Mouse (Mus musculus): ENCODE results near the gene Atg14. TPM values are rescaled to one million over a fixed set of nuclear protein-coding genes. Genes with fewer than 3 reads are reported as not detected.
"Not testable (repeated sequence)": the region's sequence is repeated elsewhere in the genome, so short reads cannot be mapped to it uniquely, and the experiment has no call there.

The Atg14 gene
- 8.4 and 8.7 TPM in 2 replicates for polyA plus RNA-seq (2012; rRNA removed)

GRCm38 (mm10) chr14:47570549-47570948 lies at the start of gene Atg14:
TSS of gene Atg14 (minus strand) at chr14:47570649.
- DNase-seq (ENCODE audit: low read depth): not testable (repeated sequence)

- DNase-seq (ENCODE audit: low read depth): no peak
Measured at GRCm38 (mm10) chr14:47618891-47619290, 48.4 kb upstream of the Atg14 start.

DNA sequence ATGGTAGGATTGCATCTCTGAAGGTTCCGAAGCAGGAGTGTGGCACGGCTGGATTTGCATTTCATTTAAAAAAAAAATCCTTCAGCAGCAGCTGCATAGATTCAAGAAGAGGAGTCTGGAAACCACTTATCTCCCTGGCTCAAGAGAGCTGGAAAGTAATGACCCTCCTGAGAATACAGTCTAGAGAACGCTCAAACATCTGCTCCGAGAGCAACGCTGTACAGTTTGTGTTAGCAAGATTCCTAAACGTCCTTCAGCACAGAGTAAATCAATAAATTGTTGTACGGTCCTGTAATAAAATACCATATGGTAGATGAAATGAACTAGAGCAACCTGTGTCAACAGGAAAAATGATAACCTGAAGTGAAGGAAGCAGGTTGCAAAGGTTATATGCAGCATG lies 42.8 kb upstream of the Atg14 start:
- DNase-seq (ENCODE audit: low read depth): no peak

DNA sequence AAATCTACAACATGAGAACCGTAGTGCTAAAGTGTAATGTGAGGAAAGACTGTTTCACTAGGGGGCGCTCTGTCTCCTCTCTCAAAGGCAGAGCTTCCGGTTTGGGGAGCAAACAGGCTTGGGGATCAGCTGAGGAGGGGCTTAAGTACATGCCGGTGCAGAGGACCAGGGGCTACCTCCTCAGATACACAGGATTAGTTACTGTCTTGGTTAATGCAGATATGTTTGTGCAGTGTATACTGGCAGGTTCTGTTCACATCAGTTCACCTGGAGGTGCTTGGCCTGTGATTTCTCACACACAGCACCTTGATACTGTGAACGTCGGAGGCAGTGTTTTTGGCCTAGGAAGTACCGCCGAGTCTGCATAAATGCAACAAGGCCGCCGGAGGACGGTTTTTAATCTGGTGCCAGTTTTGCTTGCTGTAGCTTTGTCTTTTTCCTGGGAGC lies 27.5 kb upstream of the Atg14 start:
- peak; percentile 13 for DNase-seq (ENCODE audit: low read depth)

DNA sequence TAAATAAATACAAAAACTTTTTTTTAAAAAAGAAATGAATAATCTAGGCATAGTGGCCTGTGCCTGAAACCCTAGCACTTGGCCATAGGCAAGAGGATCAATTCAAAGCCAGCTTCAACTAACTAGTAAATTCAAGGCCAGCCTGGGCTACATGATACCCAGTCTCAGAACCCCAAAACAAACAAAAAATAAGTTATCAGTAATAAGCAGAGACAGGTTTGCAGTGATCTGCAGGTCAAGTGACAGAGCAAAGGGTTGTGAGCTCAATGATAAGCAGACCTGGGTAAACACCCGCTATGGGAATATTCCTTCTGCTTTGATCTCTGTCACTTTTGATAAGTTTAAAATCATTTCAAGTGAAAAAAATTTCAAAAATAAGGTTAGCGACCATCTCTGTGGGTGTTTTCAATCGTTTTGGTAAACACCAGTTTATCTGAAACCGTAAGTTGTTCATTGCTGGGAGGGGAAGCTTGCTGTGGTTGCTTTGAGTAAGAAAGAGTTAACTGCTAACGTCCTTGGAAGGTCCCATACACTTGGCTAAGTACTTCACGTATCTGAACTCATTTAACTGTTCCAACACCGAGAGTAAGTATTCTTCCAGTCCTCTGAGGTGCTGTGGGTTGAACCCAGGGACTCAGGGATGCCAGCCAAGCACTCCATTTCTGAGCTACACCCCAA lies 24.1 kb upstream of the Atg14 start:
- DNase-seq (ENCODE audit: low read depth): no peak

- DNase-seq (ENCODE audit: low read depth): no peak
Measured at GRCm38 (mm10) chr14:47590391-47590975, 20.0 kb upstream of the Atg14 start.

- no peak for DNase-seq (ENCODE audit: low read depth)
Measured at GRCm38 (mm10) chr14:47589444-47589843, 19.0 kb upstream of the Atg14 start.

DNA sequence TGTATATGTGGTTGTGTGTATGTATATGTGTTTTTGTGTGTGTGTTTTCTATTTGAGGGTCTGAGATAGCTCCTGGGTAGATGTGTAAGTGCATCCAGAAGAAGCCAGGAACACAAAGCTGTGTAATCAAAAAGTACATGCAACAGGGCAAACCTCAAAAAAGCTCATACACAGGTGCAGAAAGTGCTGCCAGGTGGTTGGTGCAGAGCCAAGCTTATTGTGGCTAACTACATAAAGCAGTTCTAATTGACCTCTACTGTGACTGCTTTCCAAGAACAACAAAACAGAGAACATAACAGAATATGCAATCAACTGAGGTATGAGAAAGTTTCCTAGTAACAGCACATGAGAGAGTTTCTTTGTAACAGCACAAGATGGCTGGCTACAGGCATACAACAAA lies 13.9 kb upstream of the Atg14 start:
- peak; percentile 27 for DNase-seq (ENCODE audit: low read depth)

GRCm38 (mm10) chr14:47581681-47582080 lies 11.2 kb upstream of the Atg14 start:
- no peak for DNase-seq (ENCODE audit: low read depth)

DNA sequence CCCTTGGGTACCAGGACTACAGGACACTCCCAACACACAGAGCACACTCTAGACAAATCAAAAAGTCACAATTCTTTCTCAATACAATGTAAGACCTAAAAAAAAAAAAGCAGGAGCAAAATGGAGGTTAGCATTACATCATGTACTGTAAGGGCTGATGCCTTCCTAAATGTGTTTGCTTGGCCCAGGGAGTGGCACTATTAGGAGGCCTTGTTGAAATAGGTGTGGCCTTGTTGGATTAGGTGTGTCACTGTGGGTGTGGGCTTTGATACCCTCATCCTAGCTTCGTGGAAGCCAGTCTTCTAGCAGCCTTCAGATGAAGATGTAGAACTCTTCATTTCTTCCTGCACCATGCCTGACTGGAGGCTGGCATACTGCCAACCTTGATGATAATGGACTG lies 10.8 kb upstream of the Atg14 start:
- no peak for DNase-seq (ENCODE audit: low read depth)

- DNase-seq (ENCODE audit: low read depth): no peak
Measured at GRCm38 (mm10) chr14:47578086-47578485, 7.6 kb upstream of the Atg14 start.

GRCm38 (mm10) chr14:47576687-47577086 lies 6.2 kb upstream of the Atg14 start:
- no peak for DNase-seq (ENCODE audit: low read depth)

GRCm38 (mm10) chr14:47574721-47575120 lies 4.3 kb upstream of the Atg14 start:
- no peak for DNase-seq (ENCODE audit: low read depth)

- no peak for DNase-seq (ENCODE audit: low read depth)
Measured at GRCm38 (mm10) chr14:47572707-47573106, 2.3 kb upstream of the Atg14 start.

DNA sequence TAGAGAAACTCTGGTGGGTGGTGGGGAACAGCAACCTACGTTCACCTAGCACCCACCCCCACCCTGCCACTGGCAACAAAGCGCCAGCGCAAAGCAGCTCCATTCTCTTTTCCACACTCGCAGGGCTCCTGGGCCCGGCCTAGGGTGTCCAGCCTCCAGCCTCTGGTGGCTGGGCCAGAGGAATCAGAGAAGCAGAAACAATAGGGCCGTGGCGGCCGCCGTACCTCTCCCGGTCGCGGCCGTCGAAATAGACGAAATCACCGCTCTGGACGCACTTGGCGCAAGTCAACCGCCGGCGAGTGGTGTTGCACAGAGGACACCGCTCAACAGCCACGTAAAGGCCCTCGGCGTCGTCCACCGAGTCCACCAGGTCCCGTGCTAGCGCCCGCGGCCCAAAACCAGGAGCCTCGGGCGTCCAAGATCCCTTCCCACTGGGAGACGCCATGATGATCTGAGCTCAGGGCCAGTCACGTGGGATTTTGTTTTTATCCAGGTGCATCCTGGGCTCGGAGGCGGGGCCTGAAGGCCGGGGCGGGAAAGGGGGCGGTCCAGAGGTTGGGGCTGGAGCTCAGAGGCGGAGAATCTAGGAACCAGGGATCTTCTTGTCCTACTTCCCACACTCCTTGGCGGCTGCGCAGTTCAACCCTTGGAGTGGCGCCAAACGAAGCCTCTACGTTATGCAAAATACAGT lies 2.3 kb downstream of the Atg14 start:
- DNase-seq (ENCODE audit: low read depth): peak; percentile 79

DNA sequence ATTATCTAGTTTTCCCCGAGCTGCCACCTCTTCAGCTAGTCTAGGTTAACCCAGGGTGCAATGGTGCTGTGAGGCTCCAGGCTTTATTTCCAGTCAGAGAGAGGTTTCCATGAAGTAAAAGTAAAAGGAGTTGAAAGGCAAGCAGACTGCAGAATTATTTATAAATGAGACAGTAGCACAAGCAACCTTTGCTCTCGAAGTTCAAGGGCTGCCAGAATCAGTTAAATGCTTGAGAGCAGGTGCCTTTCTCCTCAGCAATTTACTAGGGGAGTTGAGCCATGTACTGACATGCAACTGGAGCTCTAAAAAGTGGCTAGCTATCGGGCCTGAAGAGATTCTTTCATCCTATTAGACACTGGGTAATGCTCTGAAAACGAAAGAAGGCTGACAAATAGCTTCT lies 7.3 kb downstream of the Atg14 start:
- no peak for DNase-seq (ENCODE audit: low read depth)

DNA sequence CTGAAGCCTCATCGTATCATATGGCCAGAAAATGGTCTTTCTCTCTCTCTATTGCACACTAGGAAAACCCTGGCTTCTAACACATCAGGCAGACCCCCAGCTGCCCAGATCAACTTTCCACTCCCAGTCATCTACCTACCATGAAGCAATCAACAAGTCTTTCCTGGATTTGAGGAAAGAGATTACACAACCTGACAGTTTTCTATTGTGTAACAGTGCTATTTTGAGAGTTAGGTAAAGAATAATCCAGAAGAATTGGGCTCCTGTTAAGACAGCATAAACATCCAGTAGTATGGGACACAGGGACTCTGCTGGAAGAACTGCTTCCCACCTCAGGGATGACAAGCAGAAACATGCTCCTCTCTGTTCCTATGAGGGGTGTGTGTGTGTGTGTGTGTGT lies 7.9 kb downstream of the Atg14 start:
- DNase-seq (ENCODE audit: low read depth): peak; percentile 52

DNA sequence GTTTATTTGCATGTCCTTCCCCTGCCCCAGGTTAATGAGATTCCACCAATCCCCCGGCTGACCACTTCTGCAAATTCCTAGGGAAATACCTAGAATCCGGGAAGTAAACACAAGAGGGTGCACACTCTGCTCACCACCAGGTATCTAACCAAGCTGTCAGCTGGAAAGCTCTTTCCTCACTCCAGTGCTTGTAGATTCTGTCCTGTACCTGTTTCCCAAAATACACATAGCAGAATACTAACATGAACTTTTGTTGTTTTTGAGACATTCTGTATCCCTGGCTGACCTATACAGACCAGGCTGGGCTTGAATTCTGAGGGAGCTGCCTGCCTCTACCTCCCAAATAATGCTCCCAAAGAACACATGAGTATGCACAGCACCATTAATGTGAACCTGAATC lies 9.7 kb downstream of the Atg14 start:
- no peak for DNase-seq (ENCODE audit: low read depth)

DNA sequence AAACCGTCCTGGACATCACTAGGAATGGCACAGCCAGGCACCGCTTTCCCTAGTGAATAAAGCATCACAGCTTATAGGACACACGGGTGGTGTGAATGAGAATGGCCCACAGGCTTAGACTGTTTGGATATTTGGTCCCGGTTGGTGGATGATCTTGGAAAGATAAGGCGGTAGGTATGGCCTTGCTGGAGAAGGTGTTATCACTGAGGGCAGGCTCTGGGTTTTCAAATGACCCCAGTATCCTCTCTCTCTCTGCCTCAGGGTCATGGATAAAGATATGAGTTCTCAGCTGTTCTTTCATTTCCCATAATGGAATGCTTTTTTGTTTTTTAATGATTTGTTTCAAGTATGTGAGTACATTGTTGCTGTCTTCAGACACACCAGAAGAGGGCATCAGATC lies 15.2 kb downstream of the Atg14 start:
- no peak for DNase-seq (ENCODE audit: low read depth)

DNA sequence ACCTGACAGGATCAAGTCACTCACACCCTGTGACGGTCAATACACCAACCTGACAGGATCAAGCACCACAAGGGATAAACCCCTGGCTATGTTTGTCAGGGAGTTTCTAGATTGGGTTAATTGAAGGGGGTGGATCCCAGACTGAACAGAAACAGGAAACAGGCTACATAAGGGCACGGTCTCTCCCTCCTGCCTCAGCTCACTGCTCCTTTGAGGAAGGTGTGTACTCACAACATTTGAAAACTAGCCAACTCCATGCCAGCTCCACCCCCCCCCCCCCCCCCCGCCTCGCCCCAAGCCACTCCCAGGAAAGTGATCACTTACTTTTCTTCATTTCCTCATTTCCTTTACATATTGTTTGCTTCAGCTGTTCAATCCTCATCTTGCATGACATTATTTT lies 16.2 kb downstream of the Atg14 start:
- DNase-seq (ENCODE audit: low read depth): no peak

GRCm38 (mm10) chr14:47553380-47553779 lies 17.1 kb downstream of the Atg14 start:
- DNase-seq (ENCODE audit: low read depth): no peak

DNA sequence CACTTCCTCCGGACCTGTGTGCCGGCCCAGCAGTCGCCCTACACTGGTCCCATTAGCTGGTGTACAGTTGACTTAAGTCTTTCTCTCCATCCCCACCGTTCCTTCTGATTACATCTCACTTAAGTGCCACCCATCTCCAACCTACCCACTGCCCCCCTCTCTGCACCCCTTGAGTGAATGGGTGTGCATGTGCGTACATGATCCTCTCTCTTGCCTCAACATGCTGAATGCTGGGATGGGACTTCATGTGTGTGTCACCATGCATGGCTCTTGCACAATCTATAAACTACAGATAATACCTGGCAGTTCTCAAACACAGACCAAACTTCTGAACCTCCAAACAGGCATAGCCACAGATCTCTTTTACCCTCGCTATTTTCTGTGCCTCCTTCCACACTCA lies 18.8 kb downstream of the Atg14 start:
- DNase-seq (ENCODE audit: low read depth): no peak

DNA sequence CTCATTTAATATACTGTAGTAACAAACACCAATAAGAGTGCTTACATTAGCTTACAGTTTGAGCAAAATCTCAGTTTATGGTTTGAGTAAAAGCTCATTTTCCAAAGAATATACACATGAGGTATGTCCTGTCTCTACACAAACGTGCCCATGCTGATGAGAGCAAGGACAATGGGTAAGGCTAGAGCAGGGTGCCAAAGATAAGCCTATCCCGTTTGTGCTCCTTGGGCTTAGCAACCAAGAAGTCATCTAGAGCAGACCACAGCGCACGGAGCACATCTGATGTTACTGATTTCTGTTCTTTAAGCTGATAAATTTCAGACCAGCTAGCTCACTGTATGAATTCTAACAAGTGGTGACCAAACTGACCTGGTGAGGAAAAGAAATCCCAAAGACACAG lies 25.6 kb downstream of the Atg14 start:
- DNase-seq (ENCODE audit: low read depth): no peak

All from gonadal fat pad, adult 2 months (tissue).